Mouse (Mus musculus) frontal cortex, postnatal 14 days (tissue): ENCODE measurements around the gene Bnc2.

ENCODE experiments used
- DNase-seq, 2 experiments: peaks; one replicate each; pipeline ENCODE4 v3.0.0; 2022; ENCODE audit warnings: low spot score in 2 of 2

The Bnc2 gene

GRCm38 (mm10) chr4:84431677-84432515 is 243.2 kb downstream of the Bnc2 start:
- DNase-seq, result no peak

DNA sequence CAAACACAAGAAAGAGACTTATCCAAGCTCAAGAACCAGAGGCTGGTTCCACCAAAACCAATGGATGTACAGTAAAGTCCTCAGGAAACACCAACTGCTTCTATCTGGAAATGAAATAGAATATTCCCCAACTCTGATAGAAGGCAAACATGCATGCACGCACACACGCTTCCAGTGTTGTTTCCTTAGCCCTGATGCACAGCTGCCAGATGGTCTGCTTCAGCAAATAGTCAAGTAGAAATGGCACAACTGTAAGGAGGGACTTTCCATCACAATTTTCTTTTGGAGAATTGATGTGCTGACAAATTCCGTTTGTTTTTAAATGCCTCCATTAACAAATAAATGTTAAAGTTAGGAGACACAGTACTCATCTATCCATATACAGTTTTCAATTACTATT is 247.1 kb downstream of the Bnc2 start:
- DNase-seq, result no peak

DNA sequence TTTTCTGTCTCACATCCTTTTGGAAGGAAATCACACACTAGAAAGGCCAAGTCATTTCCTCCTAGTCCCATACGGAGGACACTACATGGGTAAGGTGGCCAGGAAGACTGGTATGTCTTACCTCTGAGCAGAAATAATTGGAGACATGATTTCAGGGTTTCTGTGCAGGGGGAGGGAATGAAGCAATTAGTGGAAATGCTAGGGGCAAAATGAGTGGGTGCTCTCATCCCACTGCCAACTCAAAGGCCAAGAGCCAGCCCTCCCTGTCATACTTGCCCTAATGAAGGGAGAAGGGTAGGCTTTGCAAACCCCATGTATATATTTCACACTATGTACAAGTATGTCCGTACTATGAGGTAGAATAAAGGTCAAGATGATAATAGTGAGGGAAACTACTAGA is 263.6 kb downstream of the Bnc2 start:
- DNase-seq, result no peak

- no peak for DNase-seq
Measured at GRCm38 (mm10) chr4:84407328-84408028, 267.6 kb downstream of the Bnc2 start.

DNA sequence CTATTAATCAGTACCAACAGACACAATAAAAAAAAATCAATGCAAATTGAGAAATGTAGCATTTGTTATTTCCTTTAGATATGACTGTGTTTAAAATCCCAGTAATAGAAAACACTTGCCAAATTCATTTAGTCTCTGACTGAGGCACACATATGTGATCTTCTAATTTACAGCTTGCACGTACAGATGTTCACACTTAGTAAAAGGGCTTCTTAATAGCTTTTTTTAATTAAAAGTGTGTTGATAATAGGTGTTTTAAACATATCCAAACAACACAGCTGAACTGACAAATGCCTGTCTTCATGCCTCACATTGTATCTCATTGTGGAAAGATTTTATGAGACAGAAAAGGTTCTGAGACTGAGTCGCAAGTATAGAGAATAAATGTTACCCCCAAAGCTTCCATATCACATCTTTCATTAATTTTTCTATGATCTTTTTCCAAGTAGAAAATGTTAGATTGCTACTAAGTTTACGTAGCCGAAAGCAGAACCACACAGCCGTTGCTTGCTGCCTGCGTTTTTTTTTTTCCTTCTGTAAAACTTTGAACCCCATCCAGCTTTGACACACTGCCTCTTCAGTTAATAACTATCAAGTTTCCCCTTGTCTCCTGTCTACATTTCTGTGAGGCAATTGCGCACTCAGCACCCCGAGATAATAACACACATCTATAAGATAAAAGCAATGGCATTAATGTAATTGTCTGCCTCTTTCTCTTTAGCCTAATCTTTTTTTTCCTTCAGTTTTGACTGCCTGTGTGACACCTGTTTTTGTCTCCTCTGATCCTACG is 271.5 kb downstream of the Bnc2 start:
- no peak for DNase-seq

DNA sequence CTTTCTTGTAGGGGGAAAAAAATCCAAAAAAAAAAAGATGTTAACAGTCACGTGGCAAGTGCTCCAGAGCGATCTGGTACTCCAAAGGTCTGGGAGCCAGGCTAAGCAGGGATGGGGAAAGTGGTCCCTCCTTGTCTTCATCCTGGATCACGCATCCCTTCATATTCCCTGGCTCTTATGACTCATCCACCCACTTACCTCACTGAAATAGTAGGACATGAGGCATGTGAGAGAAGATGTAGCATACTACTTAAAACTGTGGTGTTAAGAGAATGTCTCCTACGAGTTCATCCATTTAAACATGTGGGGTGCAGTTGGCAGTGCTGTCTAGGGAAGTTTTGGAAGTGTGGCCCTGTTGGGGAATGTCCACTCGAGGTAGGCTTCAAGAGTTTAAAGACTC is 286.1 kb downstream of the Bnc2 start:
- no peak for DNase-seq

DNA sequence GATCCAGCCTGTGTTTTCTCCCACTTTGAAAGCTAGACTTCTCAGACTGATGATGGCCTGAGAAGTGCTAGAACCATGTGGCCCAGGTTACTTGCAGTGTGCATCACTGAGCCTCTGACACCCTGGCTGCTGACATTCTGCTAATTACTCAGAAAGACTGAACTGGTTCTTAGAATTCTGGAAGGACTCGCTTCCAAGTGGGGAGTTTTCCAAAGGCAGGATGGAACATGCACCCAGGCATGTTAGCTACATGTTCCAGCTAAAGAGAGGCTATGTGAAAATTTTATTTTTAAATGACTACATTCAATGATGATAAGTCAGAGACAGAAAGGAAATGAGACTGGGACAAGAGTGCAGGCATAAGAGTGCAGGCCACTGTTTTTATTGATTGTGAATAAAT is 289.9 kb downstream of the Bnc2 start:
- no peak for DNase-seq

DNA sequence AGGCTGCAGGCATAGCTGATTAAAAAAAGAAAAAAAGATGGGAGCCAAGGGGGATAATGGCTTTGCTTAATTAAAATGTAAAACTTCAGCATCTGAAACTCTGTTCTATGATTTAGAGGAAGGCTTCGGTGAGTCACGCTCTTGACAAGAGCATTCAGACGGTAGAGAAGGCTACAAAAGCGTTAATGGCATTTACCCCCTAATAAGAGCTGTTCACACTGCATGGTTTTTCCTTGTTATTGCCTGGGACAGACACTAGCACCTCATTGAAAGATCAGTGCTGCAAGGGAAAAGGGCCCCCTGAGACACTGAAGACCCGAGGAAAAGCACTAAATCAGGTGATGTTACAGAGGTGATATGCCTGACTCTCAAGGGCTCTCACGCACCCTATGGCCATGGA is 295.8 kb downstream of the Bnc2 start:
- DNase-seq, result no peak

DNA sequence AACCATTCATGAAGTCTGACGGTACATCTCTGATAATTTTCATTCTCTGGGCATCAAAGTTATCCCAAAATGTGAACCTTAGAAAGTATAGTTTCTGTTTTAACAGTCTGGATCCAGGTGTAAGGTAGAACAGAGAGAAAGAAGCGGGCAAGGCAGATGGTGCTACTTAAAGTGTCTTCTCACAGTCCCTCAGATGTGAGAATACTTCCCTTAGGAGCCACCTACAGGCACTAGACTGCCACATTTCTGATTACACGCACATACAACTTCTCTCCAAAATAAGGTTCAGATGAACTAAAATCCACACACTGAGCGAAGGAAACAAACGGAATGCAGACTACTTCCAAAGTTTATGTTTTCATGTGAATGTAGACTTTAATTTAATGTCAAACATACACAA is 297.6 kb downstream of the Bnc2 start:
- DNase-seq, result no peak

DNA sequence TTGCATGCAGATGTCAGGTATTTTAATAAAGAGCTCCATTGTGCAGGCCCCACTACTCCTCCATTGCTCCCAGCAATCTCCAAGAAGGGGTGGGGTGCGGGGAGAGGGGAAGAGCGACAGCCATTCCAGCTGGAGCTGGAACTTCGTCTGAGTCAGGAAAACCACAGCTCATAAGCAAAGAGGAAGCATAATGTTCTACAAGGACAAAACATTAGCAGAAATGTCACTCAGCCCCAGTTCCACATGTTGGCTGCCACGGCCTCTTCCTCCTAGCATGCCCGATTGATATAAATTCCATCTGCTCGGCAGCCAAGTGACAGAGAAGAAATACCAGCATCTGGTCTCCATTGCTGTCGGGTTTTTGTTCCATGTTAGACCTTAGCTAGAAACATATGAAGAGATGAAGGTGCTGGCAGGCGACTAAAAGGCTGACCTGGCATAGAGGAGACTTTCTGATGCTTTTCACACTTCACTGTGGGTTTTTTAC is 312.7 kb downstream of the Bnc2 start:
- no peak for DNase-seq

DNA sequence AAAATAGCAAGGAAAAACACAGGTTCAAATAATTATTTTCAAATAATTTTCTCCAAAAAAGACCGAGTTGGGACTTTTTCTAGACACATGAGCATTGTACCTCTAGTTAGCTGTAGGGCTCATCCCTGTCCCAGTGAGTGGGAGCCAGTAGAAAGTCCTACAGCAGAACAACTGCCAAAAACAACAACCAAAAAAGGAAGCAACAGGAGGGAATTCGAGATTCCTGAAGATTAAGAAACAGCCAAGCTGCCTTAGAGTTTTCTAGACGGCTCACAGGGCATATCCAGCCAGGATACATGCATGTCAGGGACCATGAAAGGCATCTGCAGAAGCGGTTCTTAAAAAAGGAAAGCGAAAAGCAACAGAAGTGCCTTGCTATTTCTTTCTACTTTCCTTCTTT is 313.9 kb downstream of the Bnc2 start:
- no peak for DNase-seq

GRCm38 (mm10) chr4:84359996-84360395 is 315.1 kb downstream of the Bnc2 start:
- no peak for DNase-seq

GRCm38 (mm10) chr4:84358204-84358603 is 316.9 kb downstream of the Bnc2 start:
- no peak for DNase-seq

DNA sequence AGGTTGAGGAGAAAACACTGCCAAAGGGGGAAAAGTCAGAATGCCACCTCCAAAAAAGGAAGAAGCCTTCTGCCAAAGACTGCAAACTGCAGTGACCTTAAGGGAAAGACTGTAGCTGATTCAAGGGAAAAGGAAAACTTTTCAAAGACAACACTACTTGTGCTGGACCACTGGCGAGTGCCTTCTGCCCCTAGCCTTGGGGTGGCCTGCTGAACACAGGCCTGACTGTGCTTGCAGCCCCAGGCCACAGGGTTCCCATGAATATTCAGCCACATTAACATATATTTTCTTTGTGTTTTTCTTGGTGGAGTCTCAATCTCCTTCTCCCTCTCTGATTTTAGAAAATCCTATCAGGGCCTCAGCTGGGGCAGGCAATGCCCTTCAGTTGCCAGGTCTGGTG is 317.7 kb downstream of the Bnc2 start:
- no peak for DNase-seq

DNA sequence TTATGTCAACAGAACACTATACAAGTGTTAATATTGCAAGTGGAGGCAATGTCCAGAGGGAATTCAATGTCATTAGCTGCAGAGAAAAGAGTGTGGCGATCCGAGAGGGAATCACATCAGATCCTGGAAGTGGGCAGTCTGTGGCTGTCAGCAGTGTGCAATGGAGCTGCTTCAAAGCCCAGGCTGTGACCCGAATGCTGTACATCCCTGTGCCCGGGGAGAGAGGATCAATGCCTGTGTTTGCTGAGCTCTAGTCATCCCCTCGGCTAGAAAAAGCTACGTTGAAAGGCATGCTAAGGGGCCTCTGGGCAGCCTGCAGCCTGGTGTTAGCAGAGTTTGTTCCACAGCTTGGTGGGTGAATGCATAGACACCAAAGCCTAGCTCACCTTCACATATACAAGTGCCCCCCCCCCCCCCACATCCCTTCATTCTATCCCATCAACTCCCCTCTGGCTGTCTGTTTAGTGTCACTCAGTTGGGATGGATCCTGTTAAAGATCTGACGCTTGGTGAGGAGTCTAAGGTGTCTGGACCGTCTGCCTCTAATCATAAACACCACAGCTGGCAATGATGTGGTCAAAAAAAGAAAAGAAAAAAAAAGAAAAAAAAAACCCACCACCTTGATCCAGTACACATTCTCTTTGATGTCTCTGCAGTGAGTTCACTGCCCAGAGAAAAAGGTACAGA is 318.5 kb downstream of the Bnc2 start:
- DNase-seq, result no peak

GRCm38 (mm10) chr4:84352656-84353055 is 322.4 kb downstream of the Bnc2 start:
- DNase-seq, result no peak

DNA sequence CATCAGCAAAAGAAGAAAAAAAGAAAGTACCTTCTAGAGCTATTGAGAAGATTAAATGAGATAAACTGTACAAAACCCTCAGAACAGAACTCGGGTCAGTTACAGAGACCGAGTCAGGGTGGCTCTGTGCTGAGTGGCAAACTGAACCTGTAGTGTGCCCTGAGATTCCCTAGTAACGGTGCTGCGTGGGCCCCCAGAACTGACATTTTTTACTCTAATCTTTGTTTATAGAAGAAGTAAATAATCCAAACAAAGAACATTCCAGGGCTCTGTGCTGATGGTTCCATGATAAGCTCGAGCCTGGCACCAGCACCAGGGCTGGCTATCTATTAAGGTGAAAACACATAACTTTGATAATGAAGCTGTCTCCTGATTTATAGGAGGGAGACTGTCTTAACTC is 325.5 kb downstream of the Bnc2 start:
- DNase-seq, result no peak

DNA sequence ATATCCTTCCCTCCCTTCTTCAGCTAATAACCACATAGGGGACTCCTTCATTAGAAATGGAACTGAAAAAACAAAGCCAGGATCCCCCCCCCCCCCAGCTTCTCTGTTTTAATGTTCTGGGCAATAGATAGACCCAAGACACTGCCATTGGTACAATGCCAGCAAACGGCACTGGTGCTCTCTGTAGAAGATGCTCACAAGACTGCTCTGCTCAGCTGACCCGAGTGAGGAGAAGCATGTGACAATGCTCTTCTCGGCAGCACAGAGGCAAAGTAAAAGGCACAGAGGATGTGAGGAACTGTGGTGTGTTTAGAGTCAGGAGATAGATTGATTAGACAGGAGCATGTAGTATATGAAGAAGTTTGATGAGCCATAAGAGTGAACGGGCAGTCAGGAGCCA is 335.9 kb downstream of the Bnc2 start:
- no peak for DNase-seq

- DNase-seq, result no peak
Measured at GRCm38 (mm10) chr4:84331995-84332394, 343.1 kb downstream of the Bnc2 start.

DNA sequence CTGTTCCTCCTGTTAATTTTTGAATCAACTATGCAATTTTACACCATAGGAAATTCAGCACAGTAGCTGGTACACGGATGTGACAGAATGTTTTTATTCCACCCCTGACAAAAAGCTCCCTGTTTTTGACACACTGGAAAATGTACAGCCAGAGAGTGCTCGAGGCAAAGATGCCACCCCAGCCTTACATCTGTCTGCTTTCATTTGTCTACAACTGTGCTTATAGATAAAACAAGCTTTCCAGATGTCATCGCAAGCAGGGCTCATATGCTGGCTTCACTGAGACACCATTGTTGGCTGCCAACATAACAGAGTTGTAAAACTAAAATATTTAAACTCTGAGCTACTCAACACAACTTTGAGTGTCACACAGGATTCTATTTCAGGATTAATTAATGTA is 343.6 kb downstream of the Bnc2 start:
- no peak for DNase-seq

- DNase-seq, result no peak
Measured at GRCm38 (mm10) chr4:84330509-84330908, 344.6 kb downstream of the Bnc2 start.

DNA sequence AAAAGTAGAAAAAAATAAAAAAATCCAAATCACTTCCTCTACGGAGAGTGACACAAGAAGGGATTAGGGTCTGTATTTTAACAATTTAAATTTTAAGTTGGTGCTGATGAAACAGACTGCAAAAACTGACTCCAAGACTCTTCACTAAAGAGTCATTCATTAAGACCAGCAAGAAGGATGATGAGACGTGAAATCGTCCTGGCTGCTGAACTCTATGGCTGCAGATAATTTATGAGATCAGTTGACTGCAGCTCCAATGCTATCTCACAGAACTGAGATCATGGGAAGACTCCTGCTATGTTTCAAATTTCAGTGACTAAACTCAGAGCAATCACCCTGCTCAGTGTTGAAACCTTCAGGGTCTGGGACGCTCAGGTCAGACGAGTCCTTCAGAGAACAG is 345.4 kb downstream of the Bnc2 start:
- DNase-seq, result no peak
